Mouse (Mus musculus) kidney, embryonic 14.5 days (tissue): Measurements from ENCODE around the gene Ccr2. TPM values are rescaled to one million over a fixed set of nuclear protein-coding genes. Genes with fewer than 3 reads are reported as not detected.
"Not testable (repeated sequence)": the region's sequence is repeated elsewhere in the genome, so short reads cannot be mapped to it uniquely, and the experiment has no call there.

Source experiments
- ATAC-seq: fragments of 200-750 bp; cut with Nextera tagmentation; 2 replicates; pipeline ENCODE4 v1.8.0; 2017; ENCODE audit warnings: moderate number of reproducible peaks, mild to moderate bottlenecking, moderate TSS enrichment, moderate library complexity; ENCODE audit not compliant: low FRiP score, low TSS enrichment
- H3K27ac ChIP-seq: fragments of 300-500 bp; sonication (generic); 2 replicates; pipeline ENCODE4 v1.5.1; 2014; ENCODE audit warnings: low read depth, mild to moderate bottlenecking, low read length, moderate library complexity, mixed read lengths
- H3K27me3 ChIP-seq: fragments of 300-500 bp; sonication (generic); 2 replicates; pipeline ENCODE4 v1.6.1; 2014; ENCODE audit warnings: mild to moderate bottlenecking, low read length; ENCODE audit not compliant: control insufficient read depth, insufficient read depth
- H3K36me3 ChIP-seq: fragments of 300-500 bp; sonication (generic); 2 replicates; pipeline ENCODE4 v1.6.1; 2014; ENCODE audit warnings: low read length, mixed read lengths; ENCODE audit not compliant: control insufficient read depth, insufficient read depth
- H3K4me1 ChIP-seq: fragments of 300-500 bp; sonication (generic); 2 replicates; pipeline ENCODE4 v1.6.1; 2014; ENCODE audit warnings: low read length, mixed read lengths; ENCODE audit not compliant: control insufficient read depth, insufficient read depth
- H3K4me2 ChIP-seq: fragments of 300-500 bp; sonication (generic); replicated peaks from 2 replicates; pipeline ENCODE4 v1.6.1; 2014; ENCODE audit warnings: low read depth, mild to moderate bottlenecking, low read length
- H3K4me3 ChIP-seq: fragments of 300-500 bp; sonication (generic); 2 replicates; pipeline ENCODE4 v1.5.1; 2014; ENCODE audit warnings: mild to moderate bottlenecking, low read length
- H3K9ac ChIP-seq: fragments of 300-500 bp; sonication (generic); 2 replicates; pipeline ENCODE4 v1.6.1; 2014; ENCODE audit warnings: low read depth, mild to moderate bottlenecking, low read length, moderate library complexity
- H3K9me3 ChIP-seq: fragments of 300-500 bp; sonication (generic); 2 replicates; pipeline ENCODE4 v1.6.1; 2016; ENCODE audit warnings: low read length; ENCODE audit not compliant: control insufficient read depth
- WGBS: fragments of 180-500 bp; shearing (Covaris S2); extraction: QIAGEN DNeasy Blood & Tissue Kit; methylation state at CpG from one replicate; pipeline ENCODE4 v1.1.7; 2014; 5-methylcytosine and 5-hydroxymethylcytosine counted together
- polyA plus RNA-seq: library from polyadenylated mRNA; unstranded; fragments of >200 nt; fragmentation: Nextera tagmentation; extraction: Ambion mirVana; gene quantifications from 2 replicates; pipeline ENCODE4 v1.2.1, GENCODE M21; 2014

Gene Ccr2
- polyA plus RNA-seq, 1 experiment from 2014 or later: 1.9 TPM

DNA sequence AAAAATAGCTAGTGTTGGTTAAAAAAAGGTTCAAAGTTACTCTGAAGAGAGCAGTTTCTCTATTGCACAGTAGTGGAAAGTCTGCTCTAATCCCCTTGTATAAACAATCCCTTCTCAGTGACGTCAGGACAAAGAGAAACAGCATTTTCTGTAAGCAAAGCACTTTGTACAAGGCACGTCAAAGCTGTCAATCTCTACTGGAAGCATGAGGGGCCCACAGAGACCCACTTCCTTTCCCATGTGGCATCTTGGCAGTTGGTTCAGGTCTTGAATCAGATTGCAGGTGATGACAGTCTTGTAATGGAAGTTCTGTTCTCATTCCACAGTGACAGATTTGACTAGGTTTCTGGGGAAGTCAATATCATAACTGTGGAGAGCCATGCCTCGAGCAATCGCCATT, 21.9 kb upstream of the Ccr2 start:
- 68% methylated on average over 4 of the region's 4 CpGs for WGBS
- Histone ChIP-seq H3K9ac (no peak overlapping the region), H3K36me3 (no peaks in the 10 kb centered on the region), H3K27ac (no peak overlapping the region), H3K4me1 (no peaks in the 10 kb centered on the region), H3K9me3 (no peaks in the 10 kb centered on the region), H3K27me3 (no peaks in the 10 kb centered on the region), H3K4me2 (no peak overlapping the region), H3K4me3 (no peak overlapping the region)
- ATAC-seq: no peak

DNA sequence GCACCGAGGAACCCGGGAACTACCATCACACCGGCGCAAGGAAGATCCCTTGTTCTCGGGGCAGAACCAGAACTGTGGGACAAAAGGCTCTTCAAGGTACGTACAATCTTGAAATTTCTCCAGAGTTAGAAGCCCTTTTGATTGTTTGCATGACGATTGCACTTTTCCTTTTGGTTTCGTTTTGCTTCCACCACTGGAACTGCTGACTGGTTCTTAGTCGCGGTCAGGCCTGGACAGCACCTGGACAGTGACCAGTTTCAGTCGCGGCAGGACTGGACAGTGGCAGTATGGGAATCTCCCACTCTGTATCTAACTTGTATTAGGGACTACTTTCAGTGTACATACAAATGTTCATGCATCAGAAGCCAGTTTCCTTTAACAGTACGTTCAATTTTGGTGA, 21.3 kb upstream of the Ccr2 start:
- ATAC-seq, H3K4me3 ChIP-seq, H3K27me3 ChIP-seq, H3K4me1 ChIP-seq, H3K27ac ChIP-seq, H3K9me3 ChIP-seq, H3K36me3 ChIP-seq, H3K4me2 ChIP-seq, H3K9ac ChIP-seq: not testable (repeated sequence)
- 94% methylated on average over 12 of the region's 13 CpGs for WGBS

DNA sequence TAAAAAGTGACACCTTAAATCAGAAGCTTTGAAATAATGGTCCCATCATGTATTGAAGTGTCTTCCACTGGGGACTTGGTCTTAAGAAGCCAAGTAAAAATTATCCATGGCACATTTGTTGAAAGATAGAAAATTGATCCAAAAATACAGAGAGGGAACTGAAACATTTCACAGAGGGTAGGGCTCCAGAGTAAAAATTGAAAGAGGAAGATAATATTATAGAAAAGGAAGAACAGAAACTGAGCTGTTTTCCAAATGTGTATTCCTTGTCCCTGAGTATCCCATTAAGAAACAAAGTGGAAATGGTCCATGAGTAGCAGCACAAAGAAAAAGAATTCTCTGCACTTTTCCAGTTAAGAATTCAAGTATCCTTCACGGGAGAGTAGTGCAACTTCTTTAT, 11.3 kb upstream of the Ccr2 start:
- H3K36me3 ChIP-seq: no peaks in the 10 kb centered on the region
- H3K4me1 ChIP-seq: no peaks in the 10 kb centered on the region
- ATAC-seq: no peak
- no peak overlapping the region for H3K4me3 ChIP-seq
- no peak overlapping the region for H3K4me2 ChIP-seq
- WGBS: 89% methylated on average over 1 of the region's 1 CpGs
- no peaks in the 10 kb centered on the region for H3K27me3 ChIP-seq
- H3K9me3 ChIP-seq: no peaks in the 10 kb centered on the region
- H3K9ac ChIP-seq: no peak overlapping the region
- H3K27ac ChIP-seq: no peak overlapping the region

DNA sequence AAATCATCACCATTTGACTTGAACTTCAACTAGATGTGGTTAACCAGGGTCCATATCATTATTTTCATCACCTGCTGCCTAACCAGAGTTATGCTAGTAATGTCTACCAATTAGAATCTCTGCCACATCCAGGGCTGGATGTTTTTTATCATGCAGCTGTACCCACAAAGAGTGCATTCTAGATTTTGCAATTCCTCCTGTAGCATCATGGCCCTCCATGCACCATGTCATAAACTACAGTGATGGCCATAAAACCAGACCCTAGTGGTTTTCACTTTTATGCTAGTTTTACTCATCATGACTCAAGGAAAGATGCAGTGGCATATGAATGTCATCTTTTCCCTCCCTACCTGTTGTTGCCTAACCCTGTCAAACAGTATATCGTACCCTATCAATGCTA, 2.6 kb upstream of the Ccr2 start:
- Histone ChIP-seq H3K4me2 (no peak overlapping the region), H3K36me3 (no peaks in the 10 kb centered on the region), H3K27me3 (no peaks in the 10 kb centered on the region), H3K27ac (no peak overlapping the region), H3K9ac (no peak overlapping the region), H3K9me3 (no peaks in the 10 kb centered on the region), H3K4me1 (no peaks in the 10 kb centered on the region), H3K4me3 (no peak overlapping the region)
- no peak for ATAC-seq
- WGBS: 90% methylated on average over 1 of the region's 1 CpGs

DNA sequence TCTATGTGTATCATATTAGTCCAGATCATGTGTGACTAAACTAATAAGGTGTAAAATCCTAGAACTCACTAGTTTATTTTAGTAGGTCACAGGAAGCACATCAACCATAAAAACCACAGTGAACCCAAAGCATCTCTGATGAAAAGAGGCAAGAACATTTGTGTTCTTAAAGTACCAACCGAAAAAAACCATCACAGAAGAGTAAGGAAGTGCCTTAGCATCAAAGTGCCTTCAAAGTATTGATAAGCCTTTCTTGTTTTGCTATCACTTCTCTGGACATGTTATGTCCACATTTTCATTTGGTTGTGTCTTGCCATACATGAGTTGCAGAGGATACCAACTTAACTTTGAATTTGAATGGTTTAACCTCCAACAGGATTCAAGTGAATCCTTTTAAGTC, 1.4 kb upstream of the Ccr2 start:
- no peaks in the 10 kb centered on the region for H3K36me3 ChIP-seq
- H3K27ac ChIP-seq: no peak overlapping the region
- H3K4me2 ChIP-seq: no peak overlapping the region
- no peak overlapping the region for H3K9ac ChIP-seq
- no peaks in the 10 kb centered on the region for H3K27me3 ChIP-seq
- no peak for ATAC-seq
- 100% methylated on average over 1 of the region's 1 CpGs for WGBS
- H3K9me3 ChIP-seq: no peaks in the 10 kb centered on the region
- no peaks in the 10 kb centered on the region for H3K4me1 ChIP-seq
- H3K4me3 ChIP-seq: no peak overlapping the region

DNA sequence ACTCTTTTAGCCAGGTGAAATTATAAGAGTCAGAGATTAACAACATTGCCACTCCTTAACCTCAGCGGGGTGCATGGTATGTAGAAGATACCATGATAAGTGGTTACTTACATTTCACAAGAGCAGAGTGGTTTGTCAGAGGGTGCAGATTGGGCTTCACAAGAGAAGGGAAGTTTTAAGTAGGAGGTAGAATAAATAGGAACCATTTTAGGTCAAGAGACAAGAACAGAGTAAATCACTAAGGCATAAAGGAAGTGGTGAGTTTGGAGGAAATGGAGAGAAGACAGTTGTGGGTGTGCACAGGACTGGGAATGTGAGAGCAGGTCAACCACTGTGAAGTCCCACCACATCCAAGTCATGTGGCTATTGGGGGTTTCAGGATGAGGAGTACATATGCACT, 1.4 kb downstream of the Ccr2 start:
- no peak overlapping the region for H3K9ac ChIP-seq
- no peaks in the 10 kb centered on the region for H3K9me3 ChIP-seq
- no peak overlapping the region for H3K27ac ChIP-seq
- no peaks in the 10 kb centered on the region for H3K4me1 ChIP-seq
- no peaks in the 10 kb centered on the region for H3K36me3 ChIP-seq
- 77% methylated on average over 1 of the region's 1 CpGs for WGBS
- no peak for ATAC-seq
- no peak overlapping the region for H3K4me3 ChIP-seq
- no peaks in the 10 kb centered on the region for H3K27me3 ChIP-seq
- H3K4me2 ChIP-seq: no peak overlapping the region

DNA sequence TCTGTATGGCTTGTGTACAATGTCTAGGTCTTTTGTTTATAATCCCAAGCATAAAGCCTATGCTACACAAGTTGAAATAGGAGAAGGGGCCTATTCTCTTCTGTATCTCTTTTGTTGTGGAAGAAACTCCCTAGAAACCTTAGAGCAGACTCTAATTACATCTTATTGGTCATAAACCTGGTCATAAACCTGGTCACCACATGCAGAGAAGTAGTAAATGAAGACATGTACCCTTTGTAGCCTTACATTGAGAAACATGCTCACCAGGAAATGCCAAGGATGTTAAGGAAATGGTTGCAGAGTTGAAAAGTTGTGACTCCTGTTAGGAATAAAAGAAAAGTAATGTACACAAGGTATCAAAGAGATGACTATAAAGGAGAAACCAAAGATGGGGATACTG, 3.4 kb downstream of the Ccr2 start:
- no peak for ATAC-seq
- H3K9me3 ChIP-seq: no peaks in the 10 kb centered on the region

DNA sequence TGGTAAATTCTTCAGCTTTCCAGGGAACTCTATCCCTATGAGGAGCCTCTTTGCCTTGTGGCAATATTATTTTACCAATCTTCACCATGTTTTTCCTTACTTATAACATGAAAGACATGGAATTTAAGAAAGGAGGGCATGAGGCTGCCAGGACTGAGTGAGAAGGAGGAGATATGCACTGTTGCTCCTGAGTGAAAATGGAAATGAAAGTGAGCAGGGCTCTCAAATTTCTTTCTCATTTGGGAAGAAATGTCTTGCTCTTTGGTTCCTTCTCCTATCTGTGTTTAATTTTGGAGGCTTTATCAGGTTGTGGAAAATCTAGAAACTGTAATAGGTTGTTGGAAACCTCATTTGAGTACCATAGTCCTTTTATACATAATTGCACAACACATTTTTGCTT, 5.5 kb downstream of the Ccr2 start:
- Histone ChIP-seq H3K36me3 (no peaks in the 10 kb centered on the region), H3K27me3 (no peaks in the 10 kb centered on the region), H3K9ac (no peak overlapping the region), H3K9me3 (no peaks in the 10 kb centered on the region), H3K27ac (no peak overlapping the region), H3K4me2 (no peak overlapping the region), H3K4me1 (no peaks in the 10 kb centered on the region), H3K4me3 (no peak overlapping the region)
- no peak for ATAC-seq

More for the DNA sequence above, 3.4 kb downstream of the Ccr2 start:
- Histone ChIP-seq H3K4me1 (no peaks in the 10 kb centered on the region), H3K27ac (no peak overlapping the region), H3K4me3 (no peak overlapping the region), H3K9ac (no peak overlapping the region), H3K27me3 (no peaks in the 10 kb centered on the region), H3K4me2 (no peak overlapping the region), H3K36me3 (no peaks in the 10 kb centered on the region)

DNA sequence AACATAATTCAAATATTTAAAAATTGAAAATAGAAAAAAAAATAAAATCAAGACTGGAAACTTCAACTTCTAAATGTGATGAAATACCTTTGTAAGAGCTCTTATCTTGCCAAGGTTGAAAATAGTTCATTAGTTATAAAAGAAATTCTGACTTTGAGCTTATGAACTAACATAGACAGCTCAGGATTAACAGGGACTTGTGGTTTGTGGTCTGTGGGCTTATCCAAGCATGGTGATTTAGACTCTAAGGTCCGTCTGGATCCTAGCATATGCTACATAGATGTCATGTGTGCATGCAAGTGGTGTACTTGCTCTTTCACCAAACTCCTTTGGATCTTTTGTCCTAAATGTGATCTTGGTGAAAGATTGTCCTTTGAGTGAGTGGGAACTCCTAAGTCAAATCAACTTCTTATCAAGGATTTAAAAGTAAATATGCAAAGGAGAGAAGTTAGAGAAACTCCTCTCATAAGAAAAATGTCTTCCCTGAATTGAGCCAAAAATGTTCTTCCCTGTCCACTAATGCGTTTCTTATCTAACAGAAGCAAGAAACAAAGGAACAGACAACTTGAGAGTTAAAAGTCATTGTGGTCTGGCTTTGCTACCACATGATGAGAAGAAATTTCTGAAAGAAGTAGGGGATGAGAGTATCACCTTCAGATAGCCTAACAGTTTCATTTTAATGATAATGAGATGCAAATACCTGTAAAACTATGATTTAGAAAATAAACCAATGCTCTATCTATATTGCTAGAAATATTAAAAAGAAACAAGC, 6.8 kb downstream of the Ccr2 start:
- Histone ChIP-seq H3K4me3 (no peak overlapping the region), H3K9ac (no peak overlapping the region), H3K27me3 (no peaks in the 10 kb centered on the region), H3K4me2 (no peak overlapping the region), H3K4me1 (no peaks in the 10 kb centered on the region), H3K9me3 (no peaks in the 10 kb centered on the region), H3K27ac (no peak overlapping the region), H3K36me3 (no peaks in the 10 kb centered on the region)
- no peak for ATAC-seq
- 74% methylated on average over 2 of the region's 2 CpGs for WGBS
